Mouse (Mus musculus) lung, adult 2 months (tissue): ENCODE measurements at regions not wholly inside any gene's neighbourhood (a gene's known extent, or its start where the extent isn't known, plus 50 kb on each side); places are given as distances from the start of the nearest gene placed in this dataset.

Source experiments
- CTCF ChIP-seq: fragments of 200-500 bp; IDR thresholded peaks from 2 replicates; pipeline ENCODE4 v1.5.1; 2011; ENCODE audit warnings: mild to moderate bottlenecking, low read length, control low read depth; ENCODE audit not compliant: insufficient read depth
- POLR2A ChIP-seq: fragments of 200-500 bp; IDR thresholded peaks from 2 replicates; pipeline ENCODE4 v1.6.1; 2011; ENCODE audit warnings: low read depth, mild to moderate bottlenecking, control low read depth, low read length, borderline replicate concordance; ENCODE audit errors: extremely low read depth

DNA sequence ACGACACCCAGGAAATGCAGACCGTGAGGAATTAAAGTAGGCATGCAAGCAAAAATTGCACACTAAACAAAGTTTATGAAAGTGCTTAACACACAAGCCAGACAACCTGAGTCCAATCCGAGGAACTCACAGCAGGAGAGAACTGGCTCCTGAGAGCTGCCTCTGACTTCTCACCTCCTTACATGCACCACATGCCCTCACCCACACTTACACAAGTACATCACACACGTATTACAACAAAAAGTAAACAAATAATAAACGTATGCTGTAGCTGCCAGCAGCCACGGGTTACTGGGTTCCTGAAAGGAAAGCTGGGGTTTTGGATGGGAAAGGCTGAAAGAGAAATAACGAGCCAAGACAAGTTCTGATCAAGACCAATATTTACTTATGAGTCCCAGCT is 1008.0 kb downstream of the 4930447A16Rik start:
- no peak for TF ChIP-seq CTCF
- TF ChIP-seq POLR2A: no peak
